Mouse (Mus musculus) myocyte (in vitro differentiated cells): ENCODE data around the gene Vstm5.

Experiments
- MYOG ChIP-seq, 3 experiments: IDR thresholded peaks; one replicate each; pipeline ENCODE4 v1.6.1; 2011; ENCODE audit warnings: control low read depth in 2 of 3, low read depth in 2 of 3, mild to moderate bottlenecking in 2 of 3; ENCODE audit not compliant: insufficient read length in 2 of 3, control insufficient read depth in 1 of 3, insufficient read depth in 1 of 3
- POLR2A ChIP-seq: IDR thresholded peaks from one replicate; pipeline ENCODE4 v1.6.1; 2011; ENCODE audit warnings: low read depth, mild to moderate bottlenecking, control low read depth, moderate library complexity; ENCODE audit not compliant: insufficient read length

DNA sequence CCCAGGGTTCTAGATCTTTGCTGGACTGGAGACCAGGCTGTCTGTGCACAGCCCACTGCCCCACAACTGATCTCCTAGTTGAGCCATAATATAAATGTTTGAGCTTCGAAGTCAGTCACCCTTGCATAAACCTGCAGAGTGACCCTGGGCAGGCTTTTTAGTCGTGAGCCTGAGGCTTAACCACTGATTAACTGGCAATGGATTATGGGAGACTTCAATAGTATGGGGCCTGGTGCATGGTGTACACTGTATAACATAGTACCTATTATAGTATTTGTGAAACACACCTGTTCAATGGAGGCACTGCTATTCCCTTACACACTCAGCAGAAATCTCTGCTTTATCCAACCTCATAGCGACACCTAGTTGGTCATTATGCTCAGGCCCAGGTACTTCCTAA is 17.4 kb downstream of the Vstm5 start:
- TF ChIP-seq MYOG (IDR thresholded peaks at IDR 0.05; ENCODE audit: control insufficient read depth in 1 of 3, insufficient read depth in 1 of 3, insufficient read length in 2 of 3, low read depth in 2 of 3) (no peak), POLR2A (no peak)
